Comparison of ENCODE assay signal across 8 mouse cellular contexts in genomic region chr15:97778311-97779098, GRCm38 (mm10). TPM values are rescaled to one million over a fixed set of nuclear protein-coding genes. Genes with fewer than 3 reads are reported as not detected.
DNase-seq lines count a peak whose midpoint lies in the region; ATAC-seq and TF ChIP-seq lines count a peak whose summit lies in the region.

TSS of gene Slc48a1 (plus strand) at chr15:97778520.

- peaks cover 2% of the 10 kb centered on the region for H3K4me1 ChIP-seq in embryonic facial prominence, embryonic 11.5 days (ENCODE audit: control insufficient read depth, insufficient read depth, low read length)
- peaks cover 65% of the 10 kb centered on the region for H3K4me1 ChIP-seq in heart, embryonic 13.5 days
- peaks cover 83% of the 10 kb centered on the region for H3K4me1 ChIP-seq in kidney, embryonic 16.5 days (ENCODE audit: insufficient read depth, low read length)
- peaks cover 11% of the 10 kb centered on the region for H3K4me1 ChIP-seq in lung, embryonic 14.5 days (ENCODE audit: insufficient read depth)
- peaks cover 24% of the 10 kb centered on the region for H3K4me1 ChIP-seq in stomach, embryonic 15.5 days

- no peak for TF ChIP-seq CTCF in lung, embryonic 14.5 days (IDR thresholded peaks at IDR 0.05; ENCODE audit: low read depth)

- no peak for DNase-seq in adrenal gland, adult 18-20 months (ENCODE audit: low spot score in 2 of 2)
- DNase-seq in adrenal gland, adult (ENCODE audit: inconsistent age in 2 of 2, low spot score in 1 of 2): no peak
- no peak for DNase-seq in embryonic facial prominence, embryonic 11.5 days (ENCODE audit: low spot score)
- DNase-seq in lung, embryonic 14.5 days: peak; percentile 64
- DNase-seq in cerebellum, adult 9-10 months: no peak

- H3K4me3 ChIP-seq in embryonic facial prominence, embryonic 11.5 days (ENCODE audit: low read depth, low read length): no peak within 1 kb of the TSS
- H3K4me3 ChIP-seq in heart, embryonic 13.5 days: no peak within 1 kb of the TSS
- H3K4me3 ChIP-seq in kidney, embryonic 16.5 days (ENCODE audit: low read length): no peak within 1 kb of the TSS
- H3K4me3 ChIP-seq in lung, embryonic 14.5 days (ENCODE audit: low read depth, low read length): no peak within 1 kb of the TSS
- H3K4me3 ChIP-seq in stomach, embryonic 15.5 days (replicated peaks): no peak within 1 kb of the TSS

- 77% methylated on average over 8 of the region's 8 CpGs for WGBS in embryonic facial prominence, embryonic 11.5 days
- WGBS in heart, embryonic 13.5 days: 46% methylated on average over 8 of the region's 8 CpGs
- WGBS in kidney, embryonic 16.5 days: 56% methylated on average over 8 of the region's 8 CpGs
- WGBS in lung, embryonic 14.5 days: 56% methylated on average over 8 of the region's 8 CpGs
- WGBS in stomach, embryonic 15.5 days: 67% methylated on average over 8 of the region's 8 CpGs

- H3K4me2 ChIP-seq in embryonic facial prominence, embryonic 11.5 days (ENCODE audit: low read depth, low read length): no peak within 1 kb of the TSS
- no peak within 1 kb of the TSS for H3K4me2 ChIP-seq in heart, embryonic 13.5 days
- no peak within 1 kb of the TSS for H3K4me2 ChIP-seq in kidney, embryonic 16.5 days (replicated peaks; ENCODE audit: low read depth, low read length)
- H3K4me2 ChIP-seq in lung, embryonic 14.5 days: no peak within 1 kb of the TSS
- no peak within 1 kb of the TSS for H3K4me2 ChIP-seq in stomach, embryonic 15.5 days

- no peaks in the 10 kb centered on the region for H3K9me3 ChIP-seq in embryonic facial prominence, embryonic 11.5 days (replicated peaks; ENCODE audit: control insufficient read depth, low read length)
- H3K9me3 ChIP-seq in heart, embryonic 13.5 days: no peaks in the 10 kb centered on the region
- no peaks in the 10 kb centered on the region for H3K9me3 ChIP-seq in kidney, embryonic 16.5 days (ENCODE audit: low read length)
- no peaks in the 10 kb centered on the region for H3K9me3 ChIP-seq in lung, embryonic 14.5 days (ENCODE audit: low read depth, low read length)
- no peaks in the 10 kb centered on the region for H3K9me3 ChIP-seq in stomach, embryonic 15.5 days

- H3K27me3 ChIP-seq in embryonic facial prominence, embryonic 11.5 days (ENCODE audit: control insufficient read depth, insufficient read depth, low read length): no peaks in the 10 kb centered on the region
- no peaks in the 10 kb centered on the region for H3K27me3 ChIP-seq in heart, embryonic 13.5 days (replicated peaks)
- H3K27me3 ChIP-seq in kidney, embryonic 16.5 days (ENCODE audit: insufficient read depth, low read length): no peaks in the 10 kb centered on the region
- H3K27me3 ChIP-seq in lung, embryonic 14.5 days (ENCODE audit: insufficient read depth, low read length): no peaks in the 10 kb centered on the region
- H3K27me3 ChIP-seq in stomach, embryonic 15.5 days (replicated peaks): no peaks in the 10 kb centered on the region

- no peak for ATAC-seq in embryonic facial prominence, embryonic 11.5 days (replicated peaks; ENCODE audit: insufficient number of reproducible peaks, low FRiP score, low TSS enrichment, low read depth)
- ATAC-seq in heart, embryonic 13.5 days (ENCODE audit: extremely low read depth, insufficient number of reproducible peaks, low FRiP score, low TSS enrichment): no peak
- ATAC-seq in kidney, embryonic 16.5 days (ENCODE audit: low FRiP score, low TSS enrichment): no peak
- no peak for ATAC-seq in lung, embryonic 14.5 days (ENCODE audit: insufficient read depth)
- ATAC-seq in stomach, embryonic 15.5 days (ENCODE audit: insufficient read depth, low FRiP score, low read depth): no peak

- no peak within 1 kb of the TSS for H3K27ac ChIP-seq in embryonic facial prominence, embryonic 11.5 days (replicated peaks; ENCODE audit: low read depth, low read length)
- peak within 1 kb of the TSS; percentile 76 for H3K27ac ChIP-seq in heart, embryonic 13.5 days (replicated peaks)
- H3K27ac ChIP-seq in kidney, embryonic 16.5 days (ENCODE audit: low read length): peak within 1 kb of the TSS; percentile 74
- no peak within 1 kb of the TSS for H3K27ac ChIP-seq in lung, embryonic 14.5 days (ENCODE audit: low read depth)
- peak within 1 kb of the TSS; percentile 40; the same call in 1 of the 2 replicates for H3K27ac ChIP-seq in stomach, embryonic 15.5 days

- no peak within 1 kb of the TSS for H3K9ac ChIP-seq in embryonic facial prominence, embryonic 11.5 days (replicated peaks; ENCODE audit: low read length)
- no peak within 1 kb of the TSS for H3K9ac ChIP-seq in heart, embryonic 13.5 days
- H3K9ac ChIP-seq in kidney, embryonic 16.5 days (replicated peaks; ENCODE audit: low read length): peak within 1 kb of the TSS; percentile 3; the same call in 1 of the 2 replicates
- H3K9ac ChIP-seq in lung, embryonic 14.5 days: no peak within 1 kb of the TSS
- H3K9ac ChIP-seq in stomach, embryonic 15.5 days: no peak within 1 kb of the TSS

- no peaks in the 10 kb centered on the region for H3K36me3 ChIP-seq in embryonic facial prominence, embryonic 11.5 days (replicated peaks; ENCODE audit: control insufficient read depth, insufficient read depth, low read depth, low read length)
- H3K36me3 ChIP-seq in heart, embryonic 13.5 days: no peaks in the 10 kb centered on the region
- H3K36me3 ChIP-seq in kidney, embryonic 16.5 days (ENCODE audit: insufficient read depth, low read length): no peaks in the 10 kb centered on the region
- no peaks in the 10 kb centered on the region for H3K36me3 ChIP-seq in lung, embryonic 14.5 days (ENCODE audit: insufficient read depth)
- H3K36me3 ChIP-seq in stomach, embryonic 15.5 days: no peaks in the 10 kb centered on the region

RNA-seq across cellular contexts. Expression of gene Slc48a1, which starts in this region (rescaled TPM):
- 100 to 1,000 TPM; 114 to 139 TPM for total RNA-seq in adrenal gland, adult 18-20 months (2021)
- polyA plus RNA-seq in embryonic facial prominence, embryonic 11.5 days (2014; fragmentation: Nextera tagmentation; extraction: Ambion mirVana): 18.9 and 22.8 TPM in 2 replicates
- polyA plus RNA-seq in heart, embryonic 13.5 days (2015; fragmentation: Nextera tagmentation; extraction: Ambion mirVana): 70.2 and 70.8 TPM in 2 replicates
- 81.7 and 81.9 TPM in 2 replicates for polyA plus RNA-seq in kidney, embryonic 16.5 days (2015; fragmentation: Nextera tagmentation; extraction: Ambion mirVana)
- polyA plus RNA-seq in lung, embryonic 14.5 days (2014; fragmentation: Nextera tagmentation; extraction: Ambion mirVana): 25.3 and 32.7 TPM in 2 replicates
- polyA plus RNA-seq in stomach, embryonic 15.5 days (2015; fragmentation: Nextera tagmentation; extraction: Ambion mirVana): 29.6 and 41.9 TPM in 2 replicates

Comparison
In these comparisons a context has a peak if more than half of its experiments do, and no peak if none do; other contexts are left out.
1. H3K27ac ChIP-seq: peak in heart, embryonic 13.5 days (single experiment), kidney, embryonic 16.5 days (single experiment) and stomach, embryonic 15.5 days (single experiment); none in embryonic facial prominence, embryonic 11.5 days (single experiment) and lung, embryonic 14.5 days (single experiment).